Mouse (Mus musculus) limb, embryonic 10.5 days (tissue): ENCODE measurements around the gene Cxcl17. TPM values are rescaled to one million over a fixed set of nuclear protein-coding genes. Genes with fewer than 3 reads are reported as not detected.

Experiments
- DNase-seq: peaks from one replicate; pipeline ENCODE4 v3.0.0-alpha.2; 2017; ENCODE audit warnings: low spot score
- H3K27ac ChIP-seq: fragments of 300-500 bp; sonication (generic); 2 replicates; pipeline ENCODE4 v1.5.1; 2016; ENCODE audit warnings: mild to moderate bottlenecking
- H3K27me3 ChIP-seq: fragments of 300-500 bp; sonication (generic); 2 replicates; pipeline ENCODE4 v1.6.1; 2016; ENCODE audit warnings: low read depth, mild to moderate bottlenecking; ENCODE audit not compliant: poor library complexity, severe bottlenecking
- H3K36me3 ChIP-seq: fragments of 300-500 bp; sonication (generic); 2 replicates; pipeline ENCODE4 v1.6.1; 2016; ENCODE audit warnings: mild to moderate bottlenecking, moderate library complexity
- H3K4me1 ChIP-seq: fragments of 300-500 bp; sonication (generic); 2 replicates; pipeline ENCODE4 v1.6.1; 2016
- H3K4me3 ChIP-seq: fragments of 300-500 bp; sonication (generic); 2 replicates; pipeline ENCODE4 v1.5.1; 2016; ENCODE audit warnings: mild to moderate bottlenecking, moderate library complexity
- H3K9me3 ChIP-seq: fragments of 300-500 bp; sonication (generic); replicated peaks from 2 replicates; pipeline ENCODE4 v1.6.1; 2016; ENCODE audit warnings: mild to moderate bottlenecking
- WGBS: fragments of 180-500 bp; shearing (Covaris S2); methylation state at CpG from one replicate; pipeline ENCODE4 v1.1.7; 2016; 5-methylcytosine and 5-hydroxymethylcytosine counted together
- polyA plus RNA-seq: library from polyadenylated mRNA; unstranded; fragments of >200 nt; fragmentation: Nextera tagmentation; extraction: Ambion mirVana; gene quantifications from 2 replicates; pipeline ENCODE4 v1.2.1, GENCODE M21; 2016

Cxcl17 gene
- polyA plus RNA-seq, 1 experiment from 2014 or later = 0.91 TPM

DNA sequence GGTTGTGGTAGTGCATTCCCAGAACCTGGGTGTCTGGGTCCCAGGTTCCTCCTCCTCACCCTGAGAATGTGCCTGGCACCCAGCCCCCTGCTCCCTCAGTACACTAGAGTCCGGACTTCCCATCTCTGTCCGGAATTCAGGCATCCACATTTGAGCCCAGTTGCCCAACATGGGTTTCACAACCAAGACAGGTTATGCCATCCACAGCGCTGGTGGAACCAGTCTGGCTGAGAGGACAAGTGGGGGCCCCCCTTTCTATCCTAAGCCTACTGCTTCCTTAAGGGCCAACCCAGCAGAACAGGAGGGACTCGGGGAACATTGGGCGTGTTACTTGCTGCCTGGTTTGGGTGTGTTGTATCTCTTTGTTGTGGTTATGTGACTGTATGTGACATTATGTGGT, 40.2 kb downstream of the Cxcl17 start:
- H3K9me3 ChIP-seq = no peaks in the 10 kb centered on the region
- DNase-seq = no peak
- 89% methylated on average over 5 of the region's 5 CpGs for WGBS
- H3K4me3 ChIP-seq = no peak overlapping the region
- peaks cover 62% of the 10 kb centered on the region for H3K27me3 ChIP-seq
- peaks cover 31% of the 10 kb centered on the region for H3K4me1 ChIP-seq
- H3K27ac ChIP-seq = no peak overlapping the region
- H3K36me3 ChIP-seq = no peaks in the 10 kb centered on the region

DNA sequence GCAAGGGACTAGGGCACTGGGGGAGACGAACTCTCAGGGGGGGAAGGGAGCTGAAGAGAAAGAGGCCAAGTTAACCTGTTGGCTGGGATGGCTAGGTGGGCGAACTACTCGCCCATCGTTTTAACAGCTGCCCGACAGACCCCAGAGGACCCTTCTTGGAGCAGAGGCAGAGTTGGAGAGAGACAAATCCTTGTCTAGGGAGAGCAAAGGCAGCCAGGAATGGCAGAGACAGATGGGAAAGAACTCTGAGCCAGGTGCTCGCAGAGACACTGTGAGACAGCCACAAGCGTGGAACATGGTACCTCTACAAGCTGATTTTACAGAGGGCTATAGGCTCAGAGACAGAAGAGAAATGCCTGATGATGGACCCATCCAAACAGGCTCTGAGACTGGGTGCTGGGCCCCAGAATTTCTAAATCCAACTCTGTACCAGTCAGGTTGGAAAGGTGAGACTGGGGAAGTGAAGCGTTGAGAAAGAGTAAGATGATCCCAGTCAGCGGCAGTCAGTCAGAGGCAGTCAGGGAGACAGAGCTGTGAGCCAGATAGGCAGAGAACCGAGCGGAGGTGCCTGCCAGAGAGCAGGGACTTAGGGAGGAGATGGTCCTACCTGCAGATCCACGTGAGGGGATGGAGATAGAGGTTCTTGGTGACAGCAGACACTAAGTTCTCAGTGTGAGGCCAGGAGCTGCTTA, 43.5 kb downstream of the Cxcl17 start, which contains the start of gene Cnfn:
TSS of gene Cnfn (minus strand) at position 667 of the 692 bp plus-strand sequence.
- H3K27me3 ChIP-seq = peaks cover 69% of the 10 kb centered on the region
- WGBS = 54% methylated on average over 12 of the region's 12 CpGs
- no peaks in the 10 kb centered on the region for H3K9me3 ChIP-seq
- no peak within 1 kb of the TSS for H3K4me3 ChIP-seq
- no peak for DNase-seq
- peaks cover 22% of the 10 kb centered on the region for H3K4me1 ChIP-seq
- peaks cover 9% of the 10 kb centered on the region for H3K36me3 ChIP-seq
- no peak within 1 kb of the TSS for H3K27ac ChIP-seq

DNA sequence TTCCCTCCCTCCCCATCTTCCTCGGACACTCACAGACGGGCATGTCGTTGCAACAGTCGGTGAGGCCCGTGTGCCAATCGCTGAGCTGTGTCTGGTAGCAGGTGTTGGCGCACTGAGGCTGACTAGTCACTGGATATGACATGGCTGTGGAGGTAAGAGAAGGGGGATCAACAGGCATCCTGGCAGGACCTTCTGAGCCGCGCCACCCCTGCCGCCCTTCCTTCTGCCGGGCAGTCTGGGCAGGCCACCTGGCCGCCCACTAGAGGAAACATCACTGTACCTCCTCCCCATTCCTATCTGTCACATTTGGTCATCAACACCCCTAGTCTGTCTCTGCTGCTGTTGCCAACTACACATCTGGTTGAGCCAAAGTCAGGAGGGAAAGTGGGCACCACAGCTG, 44.4 kb downstream of the Cxcl17 start:
- H3K27ac ChIP-seq = no peak overlapping the region
- DNase-seq = no peak
- H3K36me3 ChIP-seq = peaks cover 18% of the 10 kb centered on the region
- H3K4me1 ChIP-seq = peaks cover 19% of the 10 kb centered on the region
- H3K9me3 ChIP-seq = no peaks in the 10 kb centered on the region
- peak overlapping the region; percentile 32; the same call in 1 of the 2 replicates for H3K4me3 ChIP-seq
- H3K27me3 ChIP-seq = peaks cover 71% of the 10 kb centered on the region
- 21% methylated on average over 12 of the region's 12 CpGs for WGBS

DNA sequence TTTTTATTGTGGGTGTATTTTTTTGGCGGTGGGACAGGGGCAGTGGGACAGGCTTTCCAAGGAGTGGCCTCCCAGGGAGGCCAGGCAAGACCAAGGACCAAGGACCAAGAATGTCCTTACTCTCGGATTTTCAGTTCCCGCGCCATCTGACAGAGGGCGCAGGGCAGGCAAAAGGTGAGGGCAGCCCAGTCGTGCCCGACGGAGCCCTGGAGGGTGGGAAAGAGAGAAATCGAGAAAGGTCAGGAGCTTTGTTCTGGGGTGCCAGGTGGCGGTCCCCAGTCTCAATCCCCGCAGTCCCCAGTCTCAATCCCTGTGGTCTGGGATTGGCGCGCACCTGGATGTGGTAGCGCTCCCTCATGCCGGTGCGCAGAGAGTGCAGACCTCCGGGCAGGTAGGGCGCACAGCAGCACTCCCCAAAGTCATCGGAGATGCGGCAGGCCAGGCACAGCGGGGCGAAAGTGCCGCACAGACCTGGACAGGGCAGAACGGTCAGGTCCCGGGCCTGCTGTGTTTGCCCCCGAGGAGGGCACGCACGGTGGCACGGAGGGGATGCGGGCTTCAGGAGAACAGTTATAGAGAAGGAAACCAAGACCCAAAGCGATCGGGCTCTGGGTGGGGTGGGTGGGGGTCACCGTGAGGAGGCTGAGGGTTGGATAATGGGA, 44.9 kb downstream of the Cxcl17 start:
- DNase-seq = peak; percentile 58

DNA sequence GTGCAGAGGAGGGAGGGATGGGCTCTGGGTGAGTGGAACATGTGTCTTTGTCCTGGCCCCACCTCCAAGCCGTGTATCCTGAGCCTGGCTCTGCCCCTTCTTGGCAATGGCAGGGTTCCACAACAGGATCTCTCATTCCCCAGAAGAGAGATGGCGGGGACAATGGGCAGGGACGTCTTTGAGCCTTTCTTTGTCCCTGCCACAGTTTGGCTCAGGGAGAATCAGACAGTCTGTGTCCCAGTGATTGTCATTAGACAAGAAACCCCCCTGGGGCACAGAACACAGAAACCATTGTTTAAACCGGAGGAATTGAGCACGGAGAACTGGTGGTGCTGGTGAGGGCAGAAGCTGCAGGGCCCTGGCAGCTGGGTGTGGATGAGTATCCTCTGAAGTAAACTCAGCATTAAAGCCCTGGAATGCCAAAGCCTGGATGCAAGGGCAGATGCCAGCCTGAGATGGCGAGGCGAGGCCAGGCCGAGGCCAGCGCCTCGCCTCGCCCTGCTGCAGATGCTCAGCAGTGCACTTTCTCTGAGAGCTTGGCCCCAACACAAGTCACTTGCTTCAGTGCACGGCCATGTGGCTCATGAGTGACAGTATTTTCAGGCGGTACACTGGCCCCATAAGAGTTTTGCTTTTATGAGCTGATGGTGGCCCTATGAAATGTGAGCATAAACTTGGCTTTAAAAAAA, 46.6 kb downstream of the Cxcl17 start:
- DNase-seq = no peak
- Histone ChIP-seq H3K27me3 (peaks cover 65% of the 10 kb centered on the region), H3K27ac (no peak overlapping the region)

More for the DNA sequence above, 44.9 kb downstream of the Cxcl17 start:
- Histone ChIP-seq H3K27ac (no peak overlapping the region), H3K36me3 (peaks cover 24% of the 10 kb centered on the region), H3K4me3 (peak overlapping the region; percentile 32), H3K9me3 (no peaks in the 10 kb centered on the region), H3K4me1 (peaks cover 19% of the 10 kb centered on the region), H3K27me3 (peaks cover 71% of the 10 kb centered on the region)
- 1% methylated on average over 33 of the region's 33 CpGs for WGBS

DNA sequence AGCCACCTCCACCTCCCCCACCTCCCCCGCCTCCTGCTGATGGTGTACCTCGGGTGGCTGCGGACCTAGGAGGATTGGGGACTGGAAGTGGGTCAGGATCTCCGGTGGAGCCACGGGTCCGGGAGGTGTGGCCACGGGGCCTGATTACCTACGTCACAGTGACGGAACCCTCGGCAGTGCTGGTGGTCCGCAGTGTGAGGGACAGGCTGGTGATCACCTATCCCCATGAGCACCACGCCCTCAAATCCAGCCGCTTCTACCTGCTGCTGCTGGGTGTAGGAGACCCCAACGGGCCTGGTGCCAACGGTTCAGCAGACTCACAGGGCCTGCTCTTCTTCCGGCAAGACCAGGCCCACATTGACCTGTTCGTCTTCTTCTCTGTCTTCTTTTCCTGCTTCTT, 49.1 kb downstream of the Cxcl17 start:
- WGBS = 95% methylated on average over 17 of the region's 17 CpGs
- peaks cover 40% of the 10 kb centered on the region for H3K27me3 ChIP-seq
- peaks cover 19% of the 10 kb centered on the region for H3K4me1 ChIP-seq
- DNase-seq = no peak
- no peak overlapping the region for H3K27ac ChIP-seq
- H3K36me3 ChIP-seq = peaks cover 65% of the 10 kb centered on the region
- no peak overlapping the region for H3K4me3 ChIP-seq
- no peaks in the 10 kb centered on the region for H3K9me3 ChIP-seq

More for the DNA sequence above, 46.6 kb downstream of the Cxcl17 start:
- H3K36me3 ChIP-seq = peaks cover 40% of the 10 kb centered on the region
- peaks cover 19% of the 10 kb centered on the region for H3K4me1 ChIP-seq
- WGBS = 60% methylated on average over 13 of the region's 13 CpGs
- no peak overlapping the region for H3K4me3 ChIP-seq
- H3K9me3 ChIP-seq = no peaks in the 10 kb centered on the region

DNA sequence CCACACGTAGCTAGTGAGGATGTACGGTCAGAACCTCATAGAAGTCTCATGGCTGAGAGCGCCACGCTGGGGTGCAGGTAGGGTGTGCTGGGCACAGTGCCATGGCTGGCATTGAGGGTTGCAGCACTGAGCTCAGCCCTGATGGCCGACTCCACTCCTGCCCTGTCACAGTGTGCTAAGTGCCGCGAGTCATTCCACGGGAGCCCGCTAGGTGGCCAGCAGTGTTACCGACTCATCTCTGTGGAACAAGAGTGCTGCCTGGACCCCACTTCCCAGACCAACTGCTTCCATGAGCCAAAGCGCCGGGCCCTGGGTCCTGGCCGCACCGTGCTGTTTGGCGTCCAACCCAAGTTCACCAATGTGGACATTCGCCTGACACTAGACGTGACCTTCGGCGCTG, 49.5 kb downstream of the Cxcl17 start:
- 90% methylated on average over 19 of the region's 19 CpGs for WGBS
- H3K4me1 ChIP-seq = peaks cover 18% of the 10 kb centered on the region
- DNase-seq = no peak
- peaks cover 36% of the 10 kb centered on the region for H3K27me3 ChIP-seq
- H3K27ac ChIP-seq = no peak overlapping the region
- H3K36me3 ChIP-seq = peaks cover 70% of the 10 kb centered on the region
- H3K4me3 ChIP-seq = no peak overlapping the region
- no peaks in the 10 kb centered on the region for H3K9me3 ChIP-seq

DNA sequence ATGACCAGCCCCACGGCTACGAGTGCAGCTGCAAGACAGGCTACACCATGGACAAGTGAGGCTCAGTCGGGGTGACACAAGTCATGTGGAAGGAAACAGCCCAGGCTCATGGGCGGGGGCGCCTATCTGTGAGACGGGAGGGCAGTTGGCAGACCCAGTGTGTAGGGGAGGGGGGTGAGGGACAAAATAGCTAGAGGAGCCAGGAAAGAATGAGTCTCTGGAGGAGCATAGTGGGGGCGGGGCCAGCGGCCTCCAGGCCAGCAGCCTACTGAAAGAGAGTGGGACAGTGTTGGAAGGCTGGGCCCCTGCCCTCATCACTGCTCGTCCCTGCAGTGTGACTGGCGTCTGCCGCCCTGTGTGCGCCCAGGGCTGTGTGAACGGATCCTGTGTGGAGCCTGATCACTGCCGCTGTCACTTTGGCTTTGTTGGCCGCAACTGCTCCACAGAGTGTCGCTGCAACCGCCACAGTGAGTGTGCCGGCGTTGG, 53.9 kb downstream of the Cxcl17 start:
- H3K9me3 ChIP-seq = no peaks in the 10 kb centered on the region
- H3K27me3 ChIP-seq = no peaks in the 10 kb centered on the region
- no peak for DNase-seq
- H3K4me1 ChIP-seq = no peaks in the 10 kb centered on the region
- 87% methylated on average over 19 of the region's 19 CpGs for WGBS
- no peak overlapping the region; the same call in 1 of the 2 replicates for H3K4me3 ChIP-seq
- H3K36me3 ChIP-seq = peaks cover 98% of the 10 kb centered on the region
- no peak overlapping the region for H3K27ac ChIP-seq

Other genes with a start within 250 kb of the Cxcl17 start
- 3.3 and 4.1 TPM in 2 replicates for gene Pou2f2, start 233.2 kb downstream of the Cxcl17 start, polyA plus RNA-seq
- 10.5 and 11.5 TPM in 2 replicates for gene Dedd2, start 192.3 kb downstream of the Cxcl17 start, polyA plus RNA-seq
- gene Zfp526, start 191.5 kb downstream of the Cxcl17 start, polyA plus RNA-seq = 3.1 and 3.3 TPM in 2 replicates
- gene Gsk3a, start 175.0 kb downstream of the Cxcl17 start, polyA plus RNA-seq = 11.7 and 12.0 TPM in 2 replicates
- 14.2 and 16.6 TPM in 2 replicates for gene Erf, start 162.1 kb downstream of the Cxcl17 start, polyA plus RNA-seq
- gene Cic, start 145.2 kb downstream of the Cxcl17 start, polyA plus RNA-seq = 21.4 and 25.2 TPM in 2 replicates
- 224 and 248 TPM in 2 replicates for gene Pafah1b3, start 114.9 kb downstream of the Cxcl17 start, polyA plus RNA-seq
- gene Prr19, start 111.5 kb downstream of the Cxcl17 start, polyA plus RNA-seq = 1.1 and 1.3 TPM in 2 replicates
- gene Tmem145, start 106.8 kb downstream of the Cxcl17 start, polyA plus RNA-seq = 0.14 and 0.38 TPM in 2 replicates
- gene Megf8, start 95.7 kb downstream of the Cxcl17 start, polyA plus RNA-seq = 17.6 and 22.2 TPM in 2 replicates
- not detected in 2 replicates for gene Cnfn, start 43.2 kb downstream of the Cxcl17 start, polyA plus RNA-seq
- 8.4 and 8.9 TPM in 2 replicates for gene Lipe, start 14.2 kb downstream of the Cxcl17 start, polyA plus RNA-seq
- gene Ceacam1, start 64.7 kb upstream of the Cxcl17 start, polyA plus RNA-seq = 1.5 and 1.7 TPM in 2 replicates
- 0.08 TPM in 1 of 2 replicates, not detected in the other for gene Ceacam2, start 127.0 kb upstream of the Cxcl17 start, polyA plus RNA-seq
- not detected in 2 replicates for gene Erich4, start 203.0 kb upstream of the Cxcl17 start, polyA plus RNA-seq
- gene Dmac2, start 206.5 kb upstream of the Cxcl17 start, polyA plus RNA-seq = 34.1 and 35.2 TPM in 2 replicates
- gene B3gnt8, start 213.8 kb upstream of the Cxcl17 start, polyA plus RNA-seq = 1.4 and 1.9 TPM in 2 replicates
- gene Bckdha, start 246.1 kb upstream of the Cxcl17 start, polyA plus RNA-seq = 63.0 and 66.4 TPM in 2 replicates
- 88.3 and 109 TPM in 2 replicates for gene Exosc5, start 246.3 kb upstream of the Cxcl17 start, polyA plus RNA-seq